Mouse (Mus musculus) ZHBTc4 (cell line): ENCODE measurements at regions not wholly inside any gene's neighbourhood (a gene's known extent, or its start where the extent isn't known, plus 50 kb on each side); places are given as distances from the start of the nearest gene placed in this dataset.

Source experiments
- DNase-seq: peaks from one replicate; pipeline ENCODE4 v3.0.0-alpha.2; 2011; ENCODE audit warnings: low read depth, low spot score

DNA sequence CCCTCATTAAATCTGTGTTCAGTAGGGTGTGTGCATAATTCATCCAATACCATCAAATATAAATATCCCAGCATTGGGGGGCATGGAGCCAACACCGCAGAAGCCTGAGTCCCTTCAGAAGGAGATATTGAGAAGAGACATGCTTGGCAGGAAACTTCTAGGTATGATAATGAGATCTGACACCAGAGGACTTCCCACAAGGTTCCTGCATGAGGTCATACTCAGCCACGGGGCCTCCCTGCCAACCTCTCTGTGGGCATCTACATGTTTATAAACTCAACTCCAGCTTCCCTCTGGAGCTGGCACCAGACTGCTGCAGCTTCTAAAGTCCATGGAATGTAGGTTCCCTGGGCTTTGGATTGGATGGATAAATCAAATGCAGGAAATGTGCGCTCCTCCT is 587.4 kb upstream of the Kdm8 start:
- no peak for DNase-seq

DNA sequence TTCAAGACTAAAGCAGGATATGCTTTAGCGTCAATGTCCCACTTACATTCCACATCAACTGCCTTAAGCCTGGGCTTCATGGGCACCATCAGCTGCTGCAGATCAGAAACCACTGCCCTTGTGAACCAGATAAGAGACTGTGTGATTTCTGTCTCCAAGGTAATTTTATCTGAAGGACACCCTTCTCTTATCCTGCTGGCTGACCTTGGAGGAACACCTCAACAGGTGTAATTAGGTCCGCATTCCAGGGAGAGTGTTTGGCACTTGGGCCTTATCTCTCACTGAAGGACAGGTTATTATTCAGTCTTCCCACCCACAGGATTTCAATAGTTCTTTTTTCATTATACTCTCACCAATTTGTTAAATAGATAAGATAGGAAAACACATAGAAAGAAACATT is 583.1 kb upstream of the Kdm8 start:
- no peak for DNase-seq

DNA sequence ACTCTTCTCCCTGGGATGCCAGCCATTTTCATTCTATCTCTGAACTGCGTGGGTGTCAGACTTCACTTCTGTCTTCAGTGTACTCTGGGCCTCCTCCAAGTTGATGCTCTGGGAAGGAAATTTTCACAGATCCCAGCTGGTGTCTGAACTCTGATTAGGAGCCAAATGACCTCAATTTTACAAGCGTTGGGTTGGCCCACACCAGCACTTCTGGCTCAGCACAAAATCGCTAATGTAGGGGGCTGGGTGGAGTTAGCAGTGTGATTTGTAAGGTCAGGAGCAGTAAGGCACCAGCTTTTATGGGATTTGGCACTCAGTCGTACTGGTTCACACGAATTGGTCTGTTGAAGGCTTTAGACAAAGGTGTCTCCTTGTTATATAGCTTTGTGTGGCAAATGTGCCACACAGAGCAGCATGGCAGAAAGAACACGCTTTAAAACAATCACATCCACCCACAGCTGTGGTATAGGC is 576.3 kb upstream of the Kdm8 start:
- DNase-seq: no peak

DNA sequence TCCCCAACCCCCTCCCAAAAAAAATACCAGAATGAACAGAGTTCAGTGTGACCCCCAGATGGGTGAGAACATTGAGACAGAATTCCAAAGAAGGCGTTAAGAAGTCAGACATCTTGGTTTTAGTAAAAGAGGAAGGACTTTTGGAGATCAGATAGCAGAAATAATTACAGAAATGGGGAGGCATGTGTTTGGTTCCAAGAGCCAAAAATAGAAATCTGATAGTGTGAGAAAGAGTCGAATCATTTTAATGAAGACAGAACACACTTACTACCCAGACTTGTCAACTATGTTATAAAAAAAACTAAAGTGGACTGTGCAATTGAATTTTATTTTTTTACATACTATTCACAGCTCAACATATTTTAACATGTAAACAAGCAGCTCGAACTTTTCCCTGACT is 575.9 kb upstream of the Kdm8 start:
- no peak for DNase-seq

DNA sequence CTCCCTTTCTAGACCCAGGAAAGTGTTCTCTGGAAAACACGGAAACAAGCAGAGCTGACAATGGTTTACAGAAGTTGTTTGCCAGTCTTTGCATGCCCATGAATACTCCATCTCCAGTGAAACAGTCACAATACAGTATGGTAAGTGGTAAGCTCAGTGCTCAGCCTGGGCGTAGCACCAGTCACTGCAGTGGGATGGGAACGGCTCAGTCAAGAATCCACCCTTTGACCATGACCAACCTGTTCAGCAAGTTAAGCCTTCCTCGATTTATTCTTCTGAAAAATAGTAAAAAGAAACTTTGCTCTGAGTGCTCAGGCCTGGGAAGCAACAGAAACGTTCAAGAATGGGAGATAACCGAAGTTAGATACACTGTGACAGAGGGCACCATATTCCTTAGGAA is 563.7 kb upstream of the Kdm8 start:
- DNase-seq: no peak

DNA sequence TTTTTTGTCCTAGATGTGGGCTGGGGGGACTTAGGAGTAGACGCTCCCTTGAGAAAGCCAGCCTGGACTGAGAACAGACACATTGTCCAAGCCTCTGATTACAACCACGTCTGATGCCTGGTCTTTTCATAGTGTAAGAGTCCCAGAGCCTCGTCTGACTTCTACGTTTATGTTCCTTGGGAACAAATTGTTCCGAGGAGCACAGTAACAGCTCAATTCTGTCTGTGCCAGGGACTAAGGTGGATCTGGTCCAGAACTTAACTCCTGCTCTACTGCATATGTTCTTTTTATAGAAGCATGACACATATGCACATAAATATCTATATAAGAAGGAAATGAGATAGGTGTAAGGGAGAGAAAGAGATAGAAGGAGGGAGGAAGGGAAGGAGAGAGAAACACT is 537.2 kb upstream of the Kdm8 start:
- DNase-seq: no peak

DNA sequence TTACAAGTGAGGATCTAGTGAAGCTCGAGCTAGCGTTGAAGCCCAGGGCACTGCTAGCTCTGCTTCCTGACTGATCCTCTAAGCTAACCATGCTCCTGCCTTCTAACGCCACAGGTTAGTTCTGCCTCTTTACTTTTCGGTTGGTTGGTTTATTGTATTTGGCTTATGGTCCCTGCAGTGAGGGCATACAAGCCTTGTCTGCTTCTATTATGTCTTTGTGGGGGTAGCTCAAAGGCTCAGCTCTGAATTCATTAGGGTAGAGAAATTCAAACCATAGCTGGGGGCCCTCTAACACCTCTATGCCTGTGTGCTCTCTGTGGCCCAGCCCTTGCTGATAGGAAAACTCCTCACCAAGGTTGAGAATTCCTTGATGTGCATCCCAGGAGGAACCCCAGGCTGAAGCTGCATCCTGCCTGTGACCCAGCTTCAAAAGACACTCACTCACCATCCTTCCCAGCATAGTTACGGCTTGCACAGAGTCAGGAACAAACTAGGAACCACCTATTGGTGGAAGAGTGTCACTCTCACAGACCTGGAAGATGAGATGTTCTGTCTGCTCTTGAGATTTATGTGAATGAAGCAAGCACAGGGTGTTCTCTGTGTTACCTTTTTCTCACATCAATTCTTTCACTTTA is 536.7 kb upstream of the Kdm8 start:
- DNase-seq: no peak

DNA sequence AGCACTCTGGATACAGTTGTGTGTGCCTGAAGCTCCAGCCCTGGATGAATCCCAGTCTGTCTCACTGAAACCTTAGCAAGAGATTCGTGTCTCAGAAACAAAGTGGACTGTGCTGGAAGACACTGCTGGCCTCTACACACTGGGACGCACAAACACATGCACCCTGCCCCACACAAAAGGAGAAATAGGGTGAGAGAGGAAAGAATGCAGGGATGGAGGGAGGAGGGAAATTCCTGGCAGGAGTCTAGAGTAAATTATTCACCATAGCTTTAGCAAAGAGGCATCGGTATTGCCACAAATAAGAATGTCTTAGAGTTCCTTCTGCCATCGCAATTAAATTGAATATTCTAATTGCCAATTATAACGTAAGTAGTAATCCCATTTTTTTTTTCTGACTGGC is 530.4 kb upstream of the Kdm8 start:
- DNase-seq: no peak

DNA sequence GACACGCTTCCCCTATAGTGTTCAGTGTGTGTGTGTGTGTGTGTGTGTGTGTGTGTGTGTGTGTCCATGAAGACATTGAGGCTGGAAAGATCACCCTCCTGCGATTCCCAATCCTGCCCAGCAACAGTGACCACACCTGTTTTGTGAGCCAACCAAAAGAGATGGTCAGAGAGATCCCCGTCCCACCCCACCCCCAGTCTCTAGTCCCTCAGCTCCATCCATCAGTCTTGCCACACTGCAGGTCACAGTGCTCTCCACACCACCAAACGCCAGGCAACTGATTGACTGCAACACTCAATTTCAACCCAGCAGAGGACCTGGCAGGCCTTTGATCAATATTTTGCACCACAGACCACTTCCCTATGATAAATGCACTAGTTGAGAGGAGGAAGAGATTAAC is 530.0 kb upstream of the Kdm8 start:
- DNase-seq: no peak

DNA sequence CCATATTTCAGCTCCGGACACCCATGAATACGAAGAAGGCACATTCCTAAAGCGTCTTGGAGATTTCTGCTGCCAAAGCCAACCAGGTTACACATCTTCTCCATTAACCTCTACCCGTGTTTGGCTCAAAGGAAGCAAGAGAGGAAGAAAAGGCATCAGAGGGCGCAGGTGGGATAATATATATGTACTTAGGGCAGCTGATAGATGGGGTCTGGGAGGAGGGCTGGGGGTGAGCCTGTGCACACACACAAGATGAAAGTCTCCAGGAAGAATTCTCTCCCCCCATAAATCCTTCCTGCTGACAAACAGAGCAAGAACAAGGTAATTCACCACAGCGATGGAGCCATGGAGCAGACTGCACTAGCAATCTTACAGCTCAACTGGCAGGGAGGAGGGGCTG is 529.5 kb upstream of the Kdm8 start:
- DNase-seq: no peak

DNA sequence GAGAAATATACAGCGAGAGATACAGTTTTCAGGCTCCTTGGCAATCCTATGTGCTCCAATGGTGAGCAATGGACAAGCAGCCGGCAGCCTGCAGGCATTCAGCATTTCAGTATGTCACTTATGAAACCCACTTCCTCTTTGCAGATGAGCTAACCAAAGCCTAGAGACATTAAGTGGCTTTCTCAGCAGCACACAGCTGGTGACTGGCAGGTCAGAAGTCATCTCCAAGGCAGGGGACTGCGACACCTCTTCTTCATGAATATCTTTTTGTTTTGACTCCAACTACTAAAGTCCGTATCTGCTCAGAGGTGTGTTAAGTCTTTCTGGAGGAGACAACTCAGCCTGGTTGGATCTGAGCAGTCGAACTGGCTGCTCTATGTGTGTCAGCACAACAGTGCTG is 528.8 kb upstream of the Kdm8 start:
- no peak for DNase-seq

DNA sequence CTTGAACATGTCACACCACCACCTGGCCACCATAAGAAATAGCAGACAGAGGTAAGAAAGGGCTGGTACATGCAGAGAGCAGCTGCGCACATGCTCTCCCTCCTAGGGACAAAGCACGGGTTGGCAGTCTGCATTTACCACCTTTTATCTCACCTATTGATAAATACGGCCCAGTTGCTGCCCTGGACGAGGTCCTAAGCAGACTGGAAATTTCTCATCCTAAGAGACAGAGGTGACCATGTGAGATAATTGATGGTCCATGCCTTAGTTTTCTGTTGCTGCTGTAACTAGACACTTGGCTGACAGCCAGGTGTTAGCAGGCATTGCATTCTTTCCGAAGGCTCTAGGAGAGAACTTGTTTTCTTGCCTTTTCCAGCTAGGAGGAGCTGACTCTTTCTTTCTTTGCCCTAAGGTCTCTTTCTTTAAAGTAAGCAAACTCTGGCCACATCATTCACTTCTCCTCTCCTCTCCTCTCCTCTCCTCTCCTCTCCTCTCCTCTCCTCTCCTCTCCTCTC is 526.8 kb upstream of the Kdm8 start:
- no peak for DNase-seq

DNA sequence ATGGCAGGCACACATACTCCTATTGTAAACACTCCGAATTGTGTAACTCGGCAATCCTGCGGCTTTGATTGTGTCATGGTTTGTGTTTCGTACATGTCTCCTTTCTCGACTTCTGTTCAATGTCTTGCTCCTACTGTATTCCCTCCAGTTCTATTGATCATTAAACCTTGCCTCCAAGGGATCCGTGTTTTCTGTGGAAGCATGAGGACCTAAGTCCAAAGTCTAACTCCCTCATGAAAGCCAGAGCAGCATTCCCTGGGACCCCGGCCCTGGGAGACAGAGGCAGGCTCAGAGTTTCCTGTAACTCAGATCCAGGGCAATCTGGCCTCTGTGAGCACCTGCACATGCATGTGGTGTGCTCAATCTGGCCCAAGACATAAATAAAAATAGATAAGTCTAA is 521.7 kb upstream of the Kdm8 start:
- DNase-seq: no peak

DNA sequence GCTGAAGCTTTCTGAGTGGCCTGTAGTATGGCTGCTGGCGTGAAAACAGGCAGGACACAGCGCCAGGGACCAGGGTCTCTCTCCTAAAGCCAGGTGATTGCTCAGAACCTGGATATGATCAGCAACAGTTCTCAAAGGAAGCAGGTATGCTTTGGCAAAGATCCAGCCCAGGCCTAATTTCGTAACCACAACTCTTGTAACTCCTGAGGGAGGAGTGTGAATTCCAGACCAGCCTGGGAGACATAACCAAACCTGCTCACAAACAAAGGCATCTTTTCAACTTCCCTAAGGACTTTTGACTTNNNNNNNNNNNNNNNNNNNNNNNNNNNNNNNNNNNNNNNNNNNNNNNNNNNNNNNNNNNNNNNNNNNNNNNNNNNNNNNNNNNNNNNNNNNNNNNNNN is 510.9 kb upstream of the Kdm8 start:
- DNase-seq: no peak

DNA sequence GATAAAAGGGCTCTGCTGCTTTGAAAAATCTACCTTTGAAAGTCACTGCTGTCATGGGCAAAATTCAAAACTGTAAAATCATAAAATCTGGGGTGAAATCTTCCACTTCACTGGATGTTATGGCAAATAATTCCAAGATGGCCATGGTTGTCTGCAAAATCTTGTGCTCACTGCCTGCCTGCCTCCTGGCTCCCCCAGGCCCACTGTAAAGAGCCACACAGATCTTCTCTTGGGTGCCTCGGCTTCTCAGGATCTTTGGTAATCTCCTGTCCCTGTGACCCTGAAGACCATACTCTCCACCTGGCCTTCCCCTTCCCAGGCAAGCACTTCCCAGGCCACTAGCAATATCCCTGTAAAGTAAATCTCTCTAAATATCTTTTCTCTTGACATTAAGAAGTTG is 505.1 kb upstream of the Kdm8 start:
- DNase-seq: no peak

DNA sequence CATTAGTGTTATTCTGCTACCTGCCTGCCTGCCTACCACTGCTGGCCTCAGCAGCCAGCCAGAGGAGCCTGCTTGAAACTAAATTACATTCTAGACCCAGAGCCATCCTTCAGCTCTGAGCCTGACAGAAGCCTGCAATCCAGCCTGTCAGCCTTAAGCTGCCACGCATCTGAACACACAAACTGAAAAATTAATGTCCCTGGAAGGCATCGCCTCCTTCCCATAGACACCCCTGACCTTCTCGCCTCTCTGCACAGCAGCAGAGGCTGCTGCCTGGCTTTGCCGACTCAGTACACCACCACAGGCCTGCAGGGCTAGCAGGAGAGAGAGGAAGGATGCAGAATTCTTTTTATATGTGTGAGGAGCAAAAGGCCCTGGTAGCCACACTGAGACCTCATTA is 502.9 kb upstream of the Kdm8 start:
- DNase-seq: no peak

DNA sequence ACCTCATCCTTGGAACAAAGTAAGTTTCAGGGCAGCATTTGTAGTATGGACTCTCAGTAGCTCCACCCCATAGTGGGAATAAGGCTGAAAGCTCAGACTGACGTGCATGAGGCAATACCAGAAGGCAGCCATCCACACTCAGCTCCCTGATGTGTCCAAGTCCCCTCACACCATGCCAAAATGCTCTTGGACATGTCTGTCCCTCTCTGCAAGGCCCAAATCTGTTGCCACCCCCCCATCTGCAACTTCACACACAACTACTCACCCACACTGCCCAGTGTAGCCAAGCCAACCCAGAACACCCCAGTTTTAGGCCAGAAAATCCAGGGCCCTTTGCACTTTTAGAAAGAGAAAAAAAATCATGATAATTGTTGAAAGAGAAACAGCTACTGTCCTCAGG is 498.1 kb upstream of the Kdm8 start:
- no peak for DNase-seq

DNA sequence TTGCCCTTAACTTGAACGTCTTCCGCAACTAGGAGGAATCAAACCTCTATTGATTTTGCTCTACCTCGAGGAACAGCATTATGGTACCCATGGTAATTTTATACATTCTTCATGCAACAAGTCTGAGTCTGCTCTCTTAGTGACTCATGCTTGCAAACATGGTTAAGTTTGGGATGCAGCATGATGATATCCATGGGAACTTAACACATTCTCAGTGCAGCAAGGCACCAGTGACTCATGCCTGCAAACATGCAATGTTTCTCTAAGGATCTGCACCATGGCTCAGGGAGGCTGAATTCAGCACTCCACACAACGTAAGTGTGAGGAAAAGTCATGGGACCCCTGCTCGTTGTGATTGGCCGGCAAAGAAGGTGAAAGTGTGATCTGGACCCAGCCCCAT is 487.1 kb upstream of the Kdm8 start:
- no peak for DNase-seq

DNA sequence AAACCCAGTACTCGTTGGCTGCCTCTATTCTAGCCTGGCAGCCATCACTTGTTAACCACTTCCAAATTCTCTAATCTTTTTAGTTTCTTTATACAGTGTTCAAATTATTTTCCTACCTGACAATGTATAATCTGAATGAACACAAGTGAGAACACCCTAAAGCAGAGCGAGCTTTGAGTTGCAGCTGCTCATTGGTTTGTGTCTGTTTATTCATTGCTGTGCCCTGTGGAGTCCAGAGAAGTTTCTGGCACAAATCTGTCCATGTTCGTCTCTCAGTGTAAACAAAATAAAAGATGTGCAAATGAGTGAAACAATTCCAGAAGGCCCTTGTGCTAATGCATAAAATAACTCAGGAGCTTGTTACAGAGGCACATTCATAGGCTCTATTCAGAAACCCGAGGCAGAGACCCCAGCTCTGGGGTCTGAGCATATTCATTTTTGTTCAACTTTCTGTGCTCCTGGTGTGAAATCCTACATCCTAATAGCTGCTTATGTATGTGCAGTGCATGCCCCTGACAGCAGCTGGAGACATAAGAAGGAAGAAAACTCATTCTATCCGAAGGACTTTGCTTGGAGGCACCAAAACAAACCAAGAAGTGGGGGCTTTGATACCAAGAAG is 469.5 kb upstream of the Kdm8 start:
- DNase-seq: no peak

DNA sequence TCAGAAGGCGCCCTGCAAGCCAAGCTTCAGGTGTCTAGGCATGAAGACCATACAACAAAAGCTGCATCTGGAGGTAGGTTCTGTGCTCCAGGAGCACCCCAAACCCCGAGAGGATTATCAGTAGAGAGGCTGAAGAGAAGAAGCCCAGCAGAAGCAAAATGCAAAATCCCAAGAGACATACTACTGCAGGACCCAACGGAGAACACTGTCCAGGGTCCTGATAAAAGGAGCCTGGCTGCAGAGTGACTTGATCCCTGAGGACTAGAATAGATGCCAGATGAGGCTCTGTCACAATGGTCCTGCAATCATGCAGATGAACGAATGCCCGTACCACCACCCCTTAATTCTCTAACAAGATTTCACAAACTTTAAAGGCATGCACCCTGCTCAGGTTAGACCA is 455.0 kb upstream of the Kdm8 start:
- peak; percentile 22 for DNase-seq

DNA sequence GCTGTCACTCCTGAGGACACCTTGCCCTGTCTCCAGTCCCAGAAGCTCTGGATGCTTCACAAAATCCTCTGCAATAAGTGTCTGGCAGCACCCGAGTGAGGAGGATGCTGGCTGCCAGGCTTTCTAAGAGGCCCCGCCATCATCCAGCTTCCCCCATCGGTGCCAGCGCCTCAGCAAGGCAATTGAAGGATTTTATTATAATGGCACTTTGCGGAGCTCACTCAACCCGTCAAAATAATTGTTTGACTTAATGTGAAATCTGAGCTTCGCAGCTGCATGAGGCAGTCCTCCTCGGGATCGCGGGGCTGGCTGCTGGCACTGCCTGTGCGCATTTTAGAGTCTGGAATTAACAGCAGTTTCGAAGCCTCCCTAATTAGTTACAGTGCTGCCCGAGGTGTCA is 453.8 kb upstream of the Kdm8 start:
- no peak for DNase-seq

DNA sequence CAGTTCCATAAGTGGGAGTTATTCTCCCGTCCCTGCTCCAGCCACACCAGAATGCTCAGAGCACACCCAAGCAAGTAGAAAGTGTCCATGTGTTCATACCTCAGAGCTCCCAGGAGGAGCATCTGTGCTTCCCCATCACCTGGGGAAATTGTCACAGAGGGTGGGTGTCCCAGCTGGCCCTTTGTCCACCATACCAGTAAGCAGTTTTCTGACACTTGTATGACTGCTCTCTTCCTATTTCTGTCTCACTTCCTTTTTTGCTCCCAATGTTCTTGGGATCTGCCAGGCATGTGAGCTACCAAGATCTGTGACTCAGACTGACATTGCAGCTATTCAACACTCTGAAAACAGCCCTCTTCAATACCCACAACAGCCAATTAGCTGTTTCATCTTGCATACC is 447.9 kb upstream of the Kdm8 start:
- no peak for DNase-seq

DNA sequence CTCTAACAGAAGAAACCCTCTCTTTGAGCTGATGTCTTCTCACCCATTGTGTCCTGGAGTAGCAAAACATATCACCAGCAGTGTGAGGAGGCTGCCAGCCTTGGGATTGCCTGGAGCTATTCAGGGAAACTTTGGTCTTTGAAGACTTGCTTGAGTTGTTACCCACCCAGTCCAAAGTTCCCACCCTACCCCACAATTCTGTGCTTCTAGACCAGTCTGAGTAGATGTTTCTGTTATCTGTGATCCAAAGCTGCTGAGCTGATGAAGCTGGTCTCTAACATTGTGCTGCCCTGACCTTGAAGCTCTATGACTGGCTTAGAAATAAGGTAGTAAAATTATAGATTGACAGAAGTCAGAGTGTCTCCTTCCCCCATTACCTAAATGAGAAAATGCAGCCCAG is 443.8 kb upstream of the Kdm8 start:
- DNase-seq: no peak

DNA sequence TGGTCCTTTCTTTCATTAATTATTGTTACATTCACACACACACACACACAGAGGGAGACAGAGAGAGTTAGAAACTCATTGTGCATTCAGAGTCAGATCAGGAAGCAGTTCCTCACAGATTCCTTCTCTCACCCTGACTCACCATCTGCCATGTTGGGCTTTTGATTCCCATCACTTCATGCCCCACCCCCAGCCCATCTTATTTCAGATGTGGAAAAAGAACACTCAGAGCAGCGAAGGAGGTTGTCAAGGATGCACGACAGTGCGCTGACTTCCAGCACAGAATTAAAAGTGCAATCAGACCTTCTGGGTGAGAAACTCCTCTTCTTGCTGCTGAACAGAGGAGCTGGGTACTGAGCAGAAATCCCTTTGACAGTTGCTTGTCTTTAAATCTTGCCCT is 438.8 kb upstream of the Kdm8 start:
- no peak for DNase-seq
